Mouse (Mus musculus): ENCODE results near the gene Gpr107. TPM values are rescaled to one million over a fixed set of nuclear protein-coding genes. Genes with fewer than 3 reads are reported as not detected.

Gpr107 gene
- polyA plus RNA-seq, 1 experiment = 35.2 TPM

DNA sequence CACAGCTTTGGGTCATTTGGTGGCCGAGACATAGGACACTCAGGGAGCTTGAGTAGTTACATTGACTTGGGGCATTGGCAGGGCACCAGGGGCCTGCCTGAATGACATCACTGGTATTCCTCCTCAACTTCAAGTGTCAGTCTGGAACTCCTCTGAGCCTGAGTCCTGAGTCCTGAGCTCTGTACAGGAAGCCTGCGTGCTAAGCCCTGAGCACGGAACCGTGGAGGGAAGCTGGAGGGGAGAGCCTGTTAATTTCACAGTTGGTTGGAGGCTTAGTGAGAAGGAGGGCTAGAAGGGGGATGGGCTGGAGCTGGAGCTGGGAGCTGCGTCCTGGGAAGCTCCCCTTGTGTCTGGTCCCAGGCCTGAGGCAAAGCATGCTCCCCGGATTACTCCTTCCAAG is 115.3 kb downstream of the Gpr107 start:
- Histone ChIP-seq H3K36me3 (ENCODE audit: control insufficient read depth, insufficient read depth) (no peaks in the 10 kb centered on the region), H3K27me3 (ENCODE audit: control insufficient read depth, insufficient read depth, insufficient read length) (no peaks in the 10 kb centered on the region), H3K4me3 (no peak overlapping the region), H3ac (ENCODE audit: control insufficient read depth, insufficient read length) (no peak overlapping the region), H3K4me2 (ENCODE audit: low read depth) (no peak overlapping the region), H3K79me2 (ENCODE audit: control insufficient read depth, insufficient read depth) (peaks cover 34% of the 10 kb centered on the region)
- TF ChIP-seq POLR2A (IDR thresholded peaks at IDR 0.05; ENCODE audit: insufficient read length, low read depth) = no peak
- no peak for TF ChIP-seq REST (IDR thresholded peaks at IDR 0.05; ENCODE audit: insufficient read depth, insufficient read length)
- TF ChIP-seq TCF3 (IDR thresholded peaks at IDR 0.05; ENCODE audit: insufficient read length, low read depth) = no peak

Other genes starting within 250 kb of the Gpr107 start
- gene Ptges, start 222.5 kb upstream of the Gpr107 start, polyA plus RNA-seq (2012; fragmentation: generic; extraction: Trizol) = 0.56 TPM
- gene Tor1b, start 199.4 kb upstream of the Gpr107 start, polyA plus RNA-seq (2012; fragmentation: generic; extraction: Trizol) = 27.1 TPM
- gene Tor1a, start 184.4 kb upstream of the Gpr107 start, polyA plus RNA-seq (2012; fragmentation: generic; extraction: Trizol) = 42.7 TPM
- 27.9 TPM for gene BC005624, start 170.1 kb upstream of the Gpr107 start, polyA plus RNA-seq (2012; fragmentation: generic; extraction: Trizol)
- 38.5 TPM for gene Usp20, start 170.0 kb upstream of the Gpr107 start, polyA plus RNA-seq (2012; fragmentation: generic; extraction: Trizol)
- gene Fnbp1, start 10.3 kb upstream of the Gpr107 start, polyA plus RNA-seq (2012; fragmentation: generic; extraction: Trizol) = 10.6 TPM
- 36.1 TPM for gene Ncs1, start 93.5 kb downstream of the Gpr107 start, polyA plus RNA-seq (2012; fragmentation: generic; extraction: Trizol)
- 2.6 TPM for gene Hmcn2, start 162.1 kb downstream of the Gpr107 start, polyA plus RNA-seq (2012; fragmentation: generic; extraction: Trizol)

Data from myocyte (in vitro differentiated cells).